Mouse (Mus musculus): ENCODE measurements around the gene Btbd9.

GRCm38 (mm10) chr17:30452363-30452762 lies 123.9 kb downstream of the Btbd9 start:
- TF ChIP-seq MAX (IDR thresholded peaks at IDR 0.05; ENCODE audit: low read depth) (no peak), POLR2A (IDR thresholded peaks at IDR 0.05; ENCODE audit: insufficient read length, low read depth) (no peak)
